Mouse (Mus musculus) embryonic facial prominence, embryonic 14.5 days (tissue): ENCODE measurements around the gene Susd2. TPM values are rescaled to one million over a fixed set of nuclear protein-coding genes. Genes with fewer than 3 reads are reported as not detected.

Experiments used
- ATAC-seq: fragments of 200-750 bp; cut with Nextera tagmentation; 2 replicates; pipeline ENCODE4 v1.8.0; 2017; ENCODE audit warnings: low read depth, moderate number of reproducible peaks, moderate TSS enrichment
- DNase-seq: peaks from one replicate; pipeline ENCODE4 v3.0.0-alpha.2; 2015; ENCODE audit warnings: low spot score
- H3K27ac ChIP-seq: fragments of 300-500 bp; sonication (generic); replicated peaks from 2 replicates; pipeline ENCODE4 v1.5.1; 2014; ENCODE audit warnings: low read depth, mild to moderate bottlenecking, low read length, moderate library complexity
- H3K27me3 ChIP-seq: fragments of 300-500 bp; sonication (generic); replicated peaks from 2 replicates; pipeline ENCODE4 v1.6.1; 2014; ENCODE audit warnings: low read length; ENCODE audit not compliant: control insufficient read depth, insufficient read depth
- H3K36me3 ChIP-seq: fragments of 300-500 bp; sonication (generic); 2 replicates; pipeline ENCODE4 v1.6.1; 2014; ENCODE audit warnings: low read length, mixed read lengths; ENCODE audit not compliant: control insufficient read depth, insufficient read depth
- H3K4me1 ChIP-seq: fragments of 300-500 bp; sonication (generic); 2 replicates; pipeline ENCODE4 v1.6.1; 2014; ENCODE audit warnings: antibody characterized with exemption, low read length; ENCODE audit not compliant: control insufficient read depth, insufficient read depth
- H3K4me2 ChIP-seq: fragments of 300-500 bp; sonication (generic); 2 replicates; pipeline ENCODE4 v1.6.1; 2014; ENCODE audit warnings: low read depth, mild to moderate bottlenecking, low read length, moderate library complexity, mixed read lengths
- H3K4me3 ChIP-seq: fragments of 300-500 bp; sonication (generic); 2 replicates; pipeline ENCODE4 v1.5.1; 2014; ENCODE audit warnings: low read depth, mild to moderate bottlenecking, low read length
- H3K9ac ChIP-seq: fragments of 300-500 bp; sonication (generic); 2 replicates; pipeline ENCODE4 v1.6.1; 2014; ENCODE audit warnings: low read depth, mild to moderate bottlenecking, low read length, moderate library complexity, mixed read lengths
- H3K9me3 ChIP-seq: fragments of 300-500 bp; sonication (generic); 2 replicates; pipeline ENCODE4 v1.6.1; 2016; ENCODE audit warnings: low read length; ENCODE audit not compliant: control insufficient read depth
- WGBS: fragments of 180-500 bp; shearing (Covaris S2); extraction: QIAGEN DNeasy Blood & Tissue Kit; methylation state at CpG from one replicate; pipeline ENCODE4 v1.1.7; 2014; 5-methylcytosine and 5-hydroxymethylcytosine counted together
- polyA plus RNA-seq: library from polyadenylated mRNA; unstranded; fragments of >200 nt; fragmentation: Nextera tagmentation; extraction: Ambion mirVana; gene quantifications from 2 replicates; pipeline ENCODE4 v1.2.1, GENCODE M21; 2014

Gene Susd2
- polyA plus RNA-seq: 7.1 and 7.4 TPM in 2 replicates

- peak within 1 kb of the TSS; percentile 40 for H3K9ac ChIP-seq
- ATAC-seq: peak; percentile 75
These were observed at the start of gene Susd2 for GRCm38 (mm10) chr10:75643741-75644343. Susd2 (minus strand) TSS chr10:75644008.

GRCm38 (mm10) chr10:75688598-75688997, 44.8 kb upstream of the Susd2 start:
- DNase-seq (no peak), ATAC-seq (no peak)
- Histone ChIP-seq H3K36me3 (peaks cover 58% of the 10 kb centered on the region), H3K27ac (no peak overlapping the region), H3K9ac (no peak overlapping the region), H3K9me3 (no peaks in the 10 kb centered on the region), H3K4me3 (no peak overlapping the region), H3K4me1 (no peaks in the 10 kb centered on the region), H3K27me3 (no peaks in the 10 kb centered on the region), H3K4me2 (no peak overlapping the region)
- 93% methylated on average over 2 of the region's 2 CpGs for WGBS

More at GRCm38 (mm10) chr10:75643741-75644343, at the start of gene Susd2:
- Histone ChIP-seq H3K4me3 (no peak within 1 kb of the TSS; the same call in 1 of the 2 replicates), H3K27ac (no peak within 1 kb of the TSS), H3K4me1 (peaks cover 8% of the 10 kb centered on the region), H3K4me2 (peak within 1 kb of the TSS; percentile 33), H3K9me3 (no peaks in the 10 kb centered on the region), H3K27me3 (no peaks in the 10 kb centered on the region), H3K36me3 (peaks cover 31% of the 10 kb centered on the region)
- DNase-seq: peak; percentile 67
- WGBS: 6% methylated on average over 6 of the region's 11 CpGs

GRCm38 (mm10) chr10:75686724-75687123, 42.9 kb upstream of the Susd2 start:
- DNase-seq (no peak), ATAC-seq (no peak)
- Histone ChIP-seq H3K27ac (no peak overlapping the region), H3K27me3 (no peaks in the 10 kb centered on the region), H3K9me3 (no peaks in the 10 kb centered on the region), H3K4me3 (no peak overlapping the region), H3K9ac (no peak overlapping the region), H3K36me3 (peaks cover 53% of the 10 kb centered on the region), H3K4me1 (no peaks in the 10 kb centered on the region), H3K4me2 (no peak overlapping the region)
- WGBS: 72% methylated on average over 4 of the region's 4 CpGs

- H3K27me3 ChIP-seq: no peaks in the 10 kb centered on the region
- H3K36me3 ChIP-seq: peaks cover 65% of the 10 kb centered on the region
- DNase-seq (peak; percentile 53), ATAC-seq (peak; percentile 75)
- H3K9ac ChIP-seq: no peak overlapping the region
- no peaks in the 10 kb centered on the region for H3K9me3 ChIP-seq
- no peaks in the 10 kb centered on the region for H3K4me1 ChIP-seq
- H3K4me2 ChIP-seq: no peak overlapping the region
- H3K4me3 ChIP-seq: no peak overlapping the region
- H3K27ac ChIP-seq: no peak overlapping the region
- 58% methylated on average over 12 of the region's 12 CpGs for WGBS
These were observed 40.5 kb upstream of the Susd2 start for GRCm38 (mm10) chr10:75684035-75685004.

- H3K36me3 ChIP-seq: peaks cover 49% of the 10 kb centered on the region
- 88% methylated on average over 6 of the region's 10 CpGs for WGBS
- no peak for ATAC-seq
These were observed 36.8 kb upstream of the Susd2 start for GRCm38 (mm10) chr10:75680574-75681001.

GRCm38 (mm10) chr10:75679204-75679603, 35.4 kb upstream of the Susd2 start:
- no peaks in the 10 kb centered on the region for H3K9me3 ChIP-seq

More at GRCm38 (mm10) chr10:75680574-75681001, 36.8 kb upstream of the Susd2 start:
- Histone ChIP-seq H3K27me3 (no peaks in the 10 kb centered on the region), H3K4me2 (no peak overlapping the region), H3K4me1 (no peaks in the 10 kb centered on the region), H3K27ac (no peak overlapping the region), H3K4me3 (no peak overlapping the region), H3K9ac (no peak overlapping the region), H3K9me3 (no peaks in the 10 kb centered on the region)
- no peak for DNase-seq

GRCm38 (mm10) chr10:75677989-75678388, 34.2 kb upstream of the Susd2 start:
- Histone ChIP-seq H3K9me3 (no peaks in the 10 kb centered on the region), H3K36me3 (peaks cover 38% of the 10 kb centered on the region), H3K4me2 (no peak overlapping the region), H3K27ac (no peak overlapping the region), H3K27me3 (no peaks in the 10 kb centered on the region), H3K4me1 (no peaks in the 10 kb centered on the region), H3K4me3 (no peak overlapping the region), H3K9ac (no peak overlapping the region)
- DNase-seq (no peak), ATAC-seq (no peak)
- 85% methylated on average over 5 of the region's 5 CpGs for WGBS

More at GRCm38 (mm10) chr10:75679204-75679603, 35.4 kb upstream of the Susd2 start:
- Histone ChIP-seq H3K4me1 (no peaks in the 10 kb centered on the region), H3K36me3 (peaks cover 47% of the 10 kb centered on the region), H3K27me3 (no peaks in the 10 kb centered on the region), H3K9ac (no peak overlapping the region), H3K27ac (no peak overlapping the region), H3K4me2 (no peak overlapping the region), H3K4me3 (no peak overlapping the region)
- DNase-seq (no peak), ATAC-seq (no peak)
- 90% methylated on average over 6 of the region's 6 CpGs for WGBS

- Histone ChIP-seq H3K36me3 (peaks cover 35% of the 10 kb centered on the region), H3K27ac (no peak overlapping the region; the same call in 1 of the 2 replicates), H3K9me3 (no peaks in the 10 kb centered on the region), H3K9ac (no peak overlapping the region), H3K4me1 (no peaks in the 10 kb centered on the region), H3K4me3 (no peak overlapping the region), H3K27me3 (no peaks in the 10 kb centered on the region), H3K4me2 (no peak overlapping the region)
- DNase-seq (no peak), ATAC-seq (no peak)
- 76% methylated on average over 2 of the region's 2 CpGs for WGBS
These were observed 33.8 kb upstream of the Susd2 start for GRCm38 (mm10) chr10:75677571-75677970.
